ENCODE assay signal across 8 mouse cellular contexts in genomic region chr8:8661759-8662138, GRCm38 (mm10). TPM values are rescaled to one million over a fixed set of nuclear protein-coding genes. Genes with fewer than 3 reads are reported as not detected.
DNase-seq lines count a peak whose midpoint lies in the region; ATAC-seq lines count a peak whose summit lies in the region.

No protein-coding gene starts in this region.

- H3K9ac ChIP-seq in intestine, embryonic 16.5 days (ENCODE audit: low read depth, low read length): peak overlapping the region; percentile 69

- no peaks in the 10 kb centered on the region for H3K27me3 ChIP-seq in intestine, embryonic 16.5 days (replicated peaks; ENCODE audit: control insufficient read depth, insufficient read depth, low read length)

- H3K9me3 ChIP-seq in intestine, embryonic 16.5 days (ENCODE audit: control insufficient read depth, low read length): no peaks in the 10 kb centered on the region

- under 1% methylated on average over 23 of the region's 23 CpGs for WGBS in intestine, embryonic 16.5 days

- intact Hi-C loops in left cerebral cortex, postnatal 25 days (cut with DNase I): loop anchor here (1.0 to 5.0 kb wide), 2 partner anchors 333 to 516 kb away; no protein-coding TSS in a partner anchor

- peak; percentile 93 for DNase-seq in adrenal gland, postnatal 10 days
- DNase-seq in embryo, embryonic 9.5 days (ENCODE audit: extremely low spot score): peak; percentile 91
- peak; percentile 77 to 90 for DNase-seq in gastrocnemius, postnatal 4 days (ENCODE audit: low spot score in 2 of 2)
- DNase-seq in left cerebral cortex, postnatal 25 days (ENCODE audit: low spot score in 2 of 2): peak; percentile 91 to 95
- peak; percentile 93 for DNase-seq in mesoderm, embryonic 11.5 days (ENCODE audit: low read depth, low spot score)
- peak; percentile 87 for DNase-seq in right cerebral cortex, postnatal 25 days
- DNase-seq in urinary bladder, postnatal 36 days (ENCODE audit: low spot score in 2 of 2): peak; percentile 86 to 89

- H3K36me3 ChIP-seq in intestine, embryonic 16.5 days (ENCODE audit: control insufficient read depth, insufficient read depth, low read length): peaks cover 2% of the 10 kb centered on the region

- H3K4me1 ChIP-seq in intestine, embryonic 16.5 days (ENCODE audit: control insufficient read depth, insufficient read depth, low read length): peaks cover 3% of the 10 kb centered on the region; the same call in 1 of the 2 replicates

- peak overlapping the region; percentile 86 for H3K4me2 ChIP-seq in intestine, embryonic 16.5 days (ENCODE audit: low read depth, low read length)

- H3K4me3 ChIP-seq in intestine, embryonic 16.5 days (ENCODE audit: low read length): peak overlapping the region; percentile 87

- ATAC-seq in intestine, embryonic 16.5 days: peak; percentile 30

- H3K27ac ChIP-seq in intestine, embryonic 16.5 days (ENCODE audit: low read length): peak overlapping the region; percentile 69

RNA-seq across cellular contexts. Expression of gene Efnb2, which starts 0.7 kb away (rescaled TPM):
- 10 to 100 TPM; 29.6 to 32.5 TPM for total RNA-seq in adrenal gland, postnatal 10 days (2021)
- 10 to 100 TPM; 25.1 to 28.3 TPM for total RNA-seq in gastrocnemius, postnatal 4 days (2021)
- polyA plus RNA-seq in intestine, embryonic 16.5 days (2015; fragmentation: Nextera tagmentation; extraction: Ambion mirVana): 4.9 and 8.6 TPM in 2 replicates
- 10 to 100 TPM; 67.2 to 69.6 TPM for total RNA-seq in left cerebral cortex, postnatal 25 days (2021)

RNA-seq across cellular contexts. Expression of gene Arglu1, which starts 28.6 kb away (rescaled TPM):
- 10 to 100 TPM; 52.6 to 81.2 TPM for total RNA-seq in adrenal gland, postnatal 10 days (2021)
- 10 to 100 TPM; 50.9 to 75.9 TPM for total RNA-seq in gastrocnemius, postnatal 4 days (2021)
- 66.3 and 68.9 TPM in 2 replicates for polyA plus RNA-seq in intestine, embryonic 16.5 days (2015; fragmentation: Nextera tagmentation; extraction: Ambion mirVana)
- total RNA-seq in left cerebral cortex, postnatal 25 days (2021): 100 to 1,000 TPM in 1 of 2 experiments, 10 to 100 TPM in 1; 85.3 to 102 TPM

Comparison
In these comparisons a context has a peak if more than half of its experiments do, and no peak if none do; other contexts are left out.
1. Peak in every context shown above with its lines: DNase-seq, ATAC-seq, H3K4me3 ChIP-seq and H3K27ac ChIP-seq.